Mouse (Mus musculus): ENCODE results near the gene Taar9. TPM values are rescaled to one million over a fixed set of nuclear protein-coding genes. Genes with fewer than 3 reads are reported as not detected.
"Not testable (repeated sequence)": the region's sequence is repeated elsewhere in the genome, so short reads cannot be mapped to it uniquely, and the experiment has no call there.

Gene Taar9
- not detected in 2 replicates for total RNA-seq (2021)
- long read RNA-seq, experiment 1: 0 reads
- long read RNA-seq, experiment 2: 0 reads

- DNase-seq: not testable (repeated sequence)
Measured at GRCm38 (mm10) chr10:24109434-24109833, at the start of gene Taar9. Gene Taar9, minus strand, starts transcription at chr10:24109534.

- no peak for DNase-seq
Measured at GRCm38 (mm10) chr10:24158470-24159254, 49.3 kb upstream of the Taar9 start.

GRCm38 (mm10) chr10:24150086-24150485 lies 40.8 kb upstream of the Taar9 start:
- DNase-seq: no peak

GRCm38 (mm10) chr10:24149135-24149781 lies 39.9 kb upstream of the Taar9 start, which contains the start of gene Stx7:
Gene Stx7, plus strand, starts transcription at chr10:24149302.
- DNase-seq: peak; percentile 98

GRCm38 (mm10) chr10:24142735-24143134 lies 33.4 kb upstream of the Taar9 start:
- DNase-seq: no peak

GRCm38 (mm10) chr10:24138623-24139261 lies 29.4 kb upstream of the Taar9 start:
- no peak for DNase-seq

GRCm38 (mm10) chr10:24134071-24134645 lies 24.8 kb upstream of the Taar9 start:
- no peak for DNase-seq

GRCm38 (mm10) chr10:24133132-24133531 lies 23.8 kb upstream of the Taar9 start:
- no peak for DNase-seq

GRCm38 (mm10) chr10:24132273-24132672 lies 22.9 kb upstream of the Taar9 start:
- DNase-seq: no peak

GRCm38 (mm10) chr10:24131451-24132262 lies 22.3 kb upstream of the Taar9 start:
- peak; percentile 82 for DNase-seq

GRCm38 (mm10) chr10:24111116-24111778 lies 1.9 kb upstream of the Taar9 start:
- DNase-seq: peak; percentile 79

GRCm38 (mm10) chr10:24108236-24108635 lies 1.1 kb downstream of the Taar9 start:
- DNase-seq: no peak

- DNase-seq: no peak
Measured at GRCm38 (mm10) chr10:24107747-24108146, 1.6 kb downstream of the Taar9 start.

- DNase-seq: not testable (repeated sequence)
Measured at GRCm38 (mm10) chr10:24103299-24103698, 6.0 kb downstream of the Taar9 start.

- DNase-seq: not testable (repeated sequence)
Measured at GRCm38 (mm10) chr10:24101812-24102211, 7.5 kb downstream of the Taar9 start, which contains the start of gene Taar8c. Gene Taar8c, minus strand, starts transcription at chr10:24101912.

- not testable (repeated sequence) for DNase-seq
Measured at GRCm38 (mm10) chr10:24097010-24097409, 12.3 kb downstream of the Taar9 start.

GRCm38 (mm10) chr10:24092194-24092593 lies 17.1 kb downstream of the Taar9 start, which contains the start of gene Taar8b:
Gene Taar8b, minus strand, starts transcription at chr10:24092294.
- DNase-seq: no peak

- DNase-seq: no peak
Measured at GRCm38 (mm10) chr10:24087168-24087567, 22.2 kb downstream of the Taar9 start.

GRCm38 (mm10) chr10:24086555-24086954 lies 22.8 kb downstream of the Taar9 start:
- DNase-seq: no peak

- DNase-seq: no peak
Measured at GRCm38 (mm10) chr10:24085936-24086335, 23.4 kb downstream of the Taar9 start.

- peak; percentile 62 for DNase-seq
Measured at GRCm38 (mm10) chr10:24080166-24080565, 29.2 kb downstream of the Taar9 start.
